Mouse (Mus musculus) neural tube, embryonic 15.5 days (tissue): Measurements from ENCODE around the gene Gm49384. TPM values are rescaled to one million over a fixed set of nuclear protein-coding genes. Genes with fewer than 3 reads are reported as not detected.
"Not testable (repeated sequence)": the region's sequence is repeated elsewhere in the genome, so short reads cannot be mapped to it uniquely, and the experiment has no call there.

Source experiments
- ATAC-seq: fragments of 200-750 bp; cut with Nextera tagmentation; 2 replicates; pipeline ENCODE4 v1.8.0; 2017; ENCODE audit warnings: mild to moderate bottlenecking, moderate TSS enrichment, moderate library complexity; ENCODE audit not compliant: low FRiP score
- H3K27ac ChIP-seq: fragments of 300-500 bp; sonication (generic); replicated peaks from 2 replicates; pipeline ENCODE4 v1.5.1; 2015; ENCODE audit warnings: mild to moderate bottlenecking, inconsistent platforms
- H3K27me3 ChIP-seq: fragments of 300-500 bp; sonication (generic); replicated peaks from 2 replicates; pipeline ENCODE4 v1.6.1; 2015; ENCODE audit warnings: inconsistent platforms
- H3K36me3 ChIP-seq: fragments of 300-500 bp; sonication (generic); 2 replicates; pipeline ENCODE4 v1.6.1; 2015; ENCODE audit warnings: inconsistent platforms
- H3K4me1 ChIP-seq: fragments of 300-500 bp; sonication (generic); 2 replicates; pipeline ENCODE4 v1.6.1; 2015; ENCODE audit warnings: inconsistent platforms
- H3K4me2 ChIP-seq: fragments of 300-500 bp; sonication (generic); 2 replicates; pipeline ENCODE4 v1.6.1; 2015; ENCODE audit warnings: inconsistent platforms, mild to moderate bottlenecking, moderate library complexity
- H3K4me3 ChIP-seq: fragments of 300-500 bp; sonication (generic); replicated peaks from 2 replicates; pipeline ENCODE4 v1.5.1; 2015; ENCODE audit warnings: mild to moderate bottlenecking, inconsistent platforms
- H3K9ac ChIP-seq: fragments of 300-500 bp; sonication (generic); replicated peaks from 2 replicates; pipeline ENCODE4 v1.6.1; 2015; ENCODE audit warnings: mild to moderate bottlenecking, inconsistent platforms
- H3K9me3 ChIP-seq: fragments of 300-500 bp; sonication (generic); replicated peaks from 2 replicates; pipeline ENCODE4 v1.6.1; 2016; ENCODE audit warnings: inconsistent platforms
- WGBS: fragments of 180-500 bp; shearing (Covaris S2); methylation state at CpG from one replicate; pipeline ENCODE4 v1.1.7; 2015; ENCODE audit warnings: mixed read lengths; 5-methylcytosine and 5-hydroxymethylcytosine counted together
- polyA plus RNA-seq: library from polyadenylated mRNA; unstranded; fragments of >200 nt; fragmentation: Nextera tagmentation; extraction: Ambion mirVana; gene quantifications from 2 replicates; pipeline ENCODE4 v1.2.1, GENCODE M21; 2015

Gm49384 gene
- polyA plus RNA-seq, 1 experiment from 2014 or later, result 9.5 TPM

DNA sequence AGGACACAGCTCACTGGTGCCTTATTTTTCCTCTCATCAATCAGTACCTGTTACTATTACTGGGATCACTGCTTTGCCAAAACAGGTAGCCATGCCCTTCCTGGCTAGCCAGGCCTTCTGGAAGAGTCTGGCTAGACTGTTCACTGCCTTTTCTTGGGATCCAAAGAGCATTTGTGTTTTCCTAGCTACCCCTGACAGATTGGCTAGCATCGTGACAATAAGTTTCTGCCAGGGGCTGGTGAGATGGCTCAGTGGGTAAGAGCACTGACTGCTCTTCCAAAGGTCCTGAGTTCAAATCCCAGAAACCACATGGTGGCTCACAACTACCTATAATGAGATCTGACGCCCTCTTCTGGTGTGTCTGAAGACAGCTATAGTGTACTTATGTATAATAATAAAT, 43.4 kb downstream of the Gm49384 start:
- WGBS, result 71% methylated on average over 2 of the region's 2 CpGs
- H3K9ac ChIP-seq, H3K4me2 ChIP-seq, H3K27ac ChIP-seq, H3K9me3 ChIP-seq, H3K27me3 ChIP-seq, ATAC-seq, H3K4me3 ChIP-seq: not testable (repeated sequence)
- Histone ChIP-seq H3K4me1 (peaks cover 13% of the 10 kb centered on the region), H3K36me3 (peaks cover 16% of the 10 kb centered on the region)

DNA sequence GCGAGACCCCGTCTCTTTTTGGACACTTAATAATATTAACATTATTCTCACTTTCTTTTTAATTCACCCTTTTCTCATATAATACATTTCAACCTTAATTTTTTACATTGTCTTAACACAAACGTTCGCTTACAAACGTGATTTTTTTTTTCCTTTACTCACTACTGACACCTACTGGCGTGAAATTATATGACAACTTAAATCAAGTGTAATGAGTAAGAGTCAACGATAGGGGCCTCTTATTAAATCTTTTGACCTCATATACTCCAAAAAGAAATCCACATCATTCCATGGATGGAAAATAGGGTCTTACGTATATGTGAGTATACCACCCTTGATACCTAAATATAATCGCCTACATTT, 44.5 kb downstream of the Gm49384 start:
- H3K27ac ChIP-seq, result 0 out of 2 replicates have a peak overlapping the region, but pooled peaks have one; percentile 58
- peak overlapping the region; percentile 39 for H3K4me2 ChIP-seq
- H3K9ac ChIP-seq, result no peak overlapping the region
- no peaks in the 10 kb centered on the region for H3K9me3 ChIP-seq
- 4% methylated on average over 9 of the region's 9 CpGs for WGBS
- H3K4me1 ChIP-seq, result peaks cover 13% of the 10 kb centered on the region
- H3K27me3 ChIP-seq, result no peaks in the 10 kb centered on the region
- peak overlapping the region; percentile 69; the same call in 1 of the 2 replicates for H3K4me3 ChIP-seq
- peaks cover 16% of the 10 kb centered on the region for H3K36me3 ChIP-seq
- ATAC-seq, result peak; percentile 9; the same call in 1 of the 2 replicates

DNA sequence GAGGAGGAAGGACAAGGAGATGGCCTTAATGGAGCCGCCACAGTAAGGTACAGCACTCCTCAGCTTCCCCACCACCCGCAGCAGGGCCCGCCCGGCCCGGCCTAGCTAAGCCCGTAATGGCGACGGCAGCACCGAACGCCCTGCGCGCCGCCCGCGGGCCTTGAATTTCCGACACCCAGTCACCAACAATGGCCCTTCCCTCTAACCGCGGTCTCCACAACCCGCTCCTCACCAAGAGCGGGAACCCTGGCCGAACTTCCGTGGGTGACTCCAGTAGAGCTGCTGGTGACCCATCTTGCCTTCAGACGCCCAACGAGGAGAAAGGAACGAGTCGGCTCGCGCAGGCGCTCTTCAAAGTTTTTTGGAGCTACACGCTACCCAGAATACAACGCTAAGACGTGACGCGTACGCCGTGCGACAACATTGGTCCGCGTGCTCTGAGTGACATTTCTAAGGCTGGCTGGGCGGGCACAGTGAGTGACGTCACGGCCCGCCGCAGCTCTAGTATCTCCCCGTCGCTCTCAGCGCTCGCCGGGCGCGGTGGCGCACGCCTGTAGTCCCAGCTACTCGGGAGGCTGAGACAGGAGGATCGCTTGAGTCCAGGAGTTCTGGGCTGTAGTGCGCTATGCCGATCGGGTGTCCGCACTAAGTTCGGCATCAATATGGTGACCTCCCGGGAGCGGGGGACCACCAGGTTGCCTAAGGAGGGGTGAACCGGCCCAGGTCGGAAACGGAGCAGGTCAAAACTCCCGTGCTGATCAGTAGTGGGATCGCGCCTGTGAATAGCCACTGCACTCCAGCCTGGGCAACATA, 45.1 kb downstream of the Gm49384 start, which contains the start of gene Rps29:
TSS of gene Rps29 (minus strand) at position 422 of the 813 bp plus-strand sequence.
- not testable (repeated sequence) for H3K27me3 ChIP-seq, H3K9me3 ChIP-seq
- peak within 1 kb of the TSS; percentile 94 for H3K27ac ChIP-seq
- H3K9ac ChIP-seq, result peak within 1 kb of the TSS; percentile 83
- H3K4me2 ChIP-seq, result peak within 1 kb of the TSS; percentile 65
- WGBS, result under 1% methylated on average over 63 of the region's 68 CpGs
- peak; percentile 99 for ATAC-seq
- H3K4me1 ChIP-seq, result peaks cover 13% of the 10 kb centered on the region
- peak within 1 kb of the TSS; percentile 69 for H3K4me3 ChIP-seq
- peaks cover 16% of the 10 kb centered on the region for H3K36me3 ChIP-seq

DNA sequence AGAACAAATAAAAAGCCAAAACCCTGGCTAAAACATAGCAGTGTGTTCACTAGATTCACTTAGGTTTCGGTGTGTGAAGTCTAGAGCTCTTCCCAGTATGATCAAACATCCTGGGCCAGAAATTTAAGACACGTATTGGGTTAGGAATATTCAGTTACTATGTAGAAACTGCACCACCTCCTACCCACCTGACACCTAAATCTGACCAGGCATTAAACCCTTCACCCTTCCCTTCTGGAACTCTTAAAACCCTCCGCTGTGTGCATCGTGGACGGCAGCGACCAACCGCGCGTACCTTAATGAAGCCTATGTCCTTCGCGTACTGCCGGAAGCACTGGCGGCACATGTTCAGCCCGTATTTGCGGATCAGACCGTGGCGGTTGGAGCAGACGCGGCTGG, 45.7 kb downstream of the Gm49384 start:
- peak overlapping the region; percentile 94 for H3K27ac ChIP-seq
- no peak for ATAC-seq
- no peaks in the 10 kb centered on the region for H3K27me3 ChIP-seq
- H3K4me1 ChIP-seq, result peaks cover 13% of the 10 kb centered on the region
- no peaks in the 10 kb centered on the region for H3K9me3 ChIP-seq
- H3K9ac ChIP-seq, result peak overlapping the region; percentile 83
- H3K4me3 ChIP-seq, result peak overlapping the region; percentile 69
- under 1% methylated on average over 19 of the region's 19 CpGs for WGBS
- peaks cover 16% of the 10 kb centered on the region for H3K36me3 ChIP-seq
- peak overlapping the region; percentile 65 for H3K4me2 ChIP-seq

DNA sequence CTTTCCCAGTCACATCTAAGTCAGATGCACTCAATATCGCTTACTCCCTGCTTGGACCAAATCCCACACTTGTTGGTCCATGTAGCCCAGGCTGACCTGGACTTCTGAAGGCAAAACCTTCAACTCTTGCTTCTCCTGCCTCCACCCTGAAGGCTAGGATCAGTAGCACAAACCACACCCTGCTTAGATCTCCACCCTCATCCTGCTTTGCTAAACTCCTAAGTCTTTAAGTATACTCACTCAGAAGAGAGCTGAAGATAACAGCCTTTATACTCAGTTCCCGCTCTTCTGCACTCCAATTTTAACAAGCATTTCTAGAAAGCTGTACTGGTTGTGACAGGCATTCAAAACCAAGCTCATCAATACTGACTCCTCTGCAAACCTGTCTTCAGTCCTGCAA, 47.0 kb downstream of the Gm49384 start:
- no peak for ATAC-seq
- peaks cover 16% of the 10 kb centered on the region for H3K36me3 ChIP-seq
- no peaks in the 10 kb centered on the region for H3K9me3 ChIP-seq
- no peak overlapping the region for H3K4me3 ChIP-seq
- H3K9ac ChIP-seq, result no peak overlapping the region
- H3K27me3 ChIP-seq, result no peaks in the 10 kb centered on the region
- peaks cover 13% of the 10 kb centered on the region for H3K4me1 ChIP-seq
- 96% methylated on average over 2 of the region's 2 CpGs for WGBS
- H3K4me2 ChIP-seq, result peak overlapping the region; percentile 65; the same call in 1 of the 2 replicates
- H3K27ac ChIP-seq, result no peak overlapping the region

DNA sequence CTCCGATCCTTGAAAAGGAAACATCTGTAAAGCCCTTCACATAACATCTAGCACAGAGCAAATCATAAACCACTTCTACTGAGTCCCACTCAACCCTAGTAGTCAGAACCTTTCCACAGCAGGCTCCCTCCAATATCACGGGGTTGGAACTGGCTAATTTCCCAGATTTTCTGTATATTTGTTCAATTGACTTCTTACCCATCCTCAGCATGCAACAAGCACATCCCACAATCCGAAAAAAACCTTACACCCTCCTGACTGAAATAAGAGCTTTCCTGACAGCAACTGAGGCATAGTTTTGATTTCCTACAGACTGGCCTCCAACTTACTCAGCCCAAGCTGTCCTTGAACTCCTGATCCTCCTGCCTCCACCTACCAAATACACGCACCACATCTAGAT, 47.6 kb downstream of the Gm49384 start:
- no peak overlapping the region for H3K4me2 ChIP-seq
- no peaks in the 10 kb centered on the region for H3K9me3 ChIP-seq
- 87% methylated on average over 4 of the region's 4 CpGs for WGBS
- H3K36me3 ChIP-seq, result peaks cover 16% of the 10 kb centered on the region
- H3K27ac ChIP-seq, result no peak overlapping the region
- no peak overlapping the region for H3K9ac ChIP-seq
- H3K4me3 ChIP-seq, result no peak overlapping the region
- no peak for ATAC-seq
- no peaks in the 10 kb centered on the region for H3K27me3 ChIP-seq
- H3K4me1 ChIP-seq, result peaks cover 13% of the 10 kb centered on the region

DNA sequence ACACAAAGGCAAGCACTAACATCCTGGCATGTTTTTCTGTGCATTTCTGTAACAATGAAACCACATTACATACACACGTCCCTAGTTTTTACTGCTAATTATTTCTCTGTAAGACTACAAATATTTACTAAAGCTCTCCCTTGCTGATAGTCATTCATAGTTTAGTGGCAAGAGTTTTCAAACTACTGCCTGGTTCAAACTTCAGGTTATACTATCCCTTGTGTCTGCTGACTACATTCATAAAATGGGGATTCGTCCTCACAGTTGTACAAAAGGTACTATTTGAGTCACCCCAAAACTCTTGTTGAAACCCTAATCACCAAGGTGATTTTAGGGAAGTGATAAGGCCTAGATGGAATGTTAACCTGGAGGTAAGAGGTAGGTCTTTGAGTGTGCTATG, 48.1 kb downstream of the Gm49384 start:
- no peak for ATAC-seq
- WGBS, result 90% methylated on average over 2 of the region's 2 CpGs
- Histone ChIP-seq H3K9ac (no peak overlapping the region), H3K27ac (no peak overlapping the region), H3K9me3 (no peaks in the 10 kb centered on the region), H3K4me2 (no peak overlapping the region), H3K4me1 (peaks cover 13% of the 10 kb centered on the region), H3K36me3 (peaks cover 16% of the 10 kb centered on the region), H3K27me3 (no peaks in the 10 kb centered on the region), H3K4me3 (no peak overlapping the region)

DNA sequence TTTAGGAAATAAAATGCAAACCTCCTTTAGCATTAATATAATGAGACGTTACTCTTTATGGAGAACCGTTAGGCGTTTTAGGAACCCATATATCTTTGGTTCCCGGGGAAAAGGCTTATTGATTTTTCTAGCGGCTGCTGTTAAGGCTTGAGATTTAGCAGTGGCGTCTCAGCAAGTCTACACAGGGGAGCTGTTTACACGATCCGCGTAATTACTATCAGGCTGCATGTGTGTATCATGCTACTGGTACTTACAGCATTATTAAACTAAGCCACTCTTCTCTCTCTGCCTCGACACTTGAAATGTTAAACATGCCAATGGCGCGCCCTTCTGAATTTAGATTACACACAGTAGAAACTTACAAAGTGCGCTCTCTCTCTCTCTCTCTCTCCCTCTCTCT, 54.0 kb downstream of the Gm49384 start:
- Histone ChIP-seq H3K4me1 (peaks cover 8% of the 10 kb centered on the region), H3K4me2 (peak overlapping the region; percentile 43), H3K27me3 (no peaks in the 10 kb centered on the region), H3K9me3 (no peaks in the 10 kb centered on the region), H3K27ac (peak overlapping the region; percentile 77), H3K9ac (no peak overlapping the region), H3K4me3 (peak overlapping the region; percentile 12), H3K36me3 (no peaks in the 10 kb centered on the region)
- 37% methylated on average over 13 of the region's 13 CpGs for WGBS
- ATAC-seq, result peak; percentile 83

DNA sequence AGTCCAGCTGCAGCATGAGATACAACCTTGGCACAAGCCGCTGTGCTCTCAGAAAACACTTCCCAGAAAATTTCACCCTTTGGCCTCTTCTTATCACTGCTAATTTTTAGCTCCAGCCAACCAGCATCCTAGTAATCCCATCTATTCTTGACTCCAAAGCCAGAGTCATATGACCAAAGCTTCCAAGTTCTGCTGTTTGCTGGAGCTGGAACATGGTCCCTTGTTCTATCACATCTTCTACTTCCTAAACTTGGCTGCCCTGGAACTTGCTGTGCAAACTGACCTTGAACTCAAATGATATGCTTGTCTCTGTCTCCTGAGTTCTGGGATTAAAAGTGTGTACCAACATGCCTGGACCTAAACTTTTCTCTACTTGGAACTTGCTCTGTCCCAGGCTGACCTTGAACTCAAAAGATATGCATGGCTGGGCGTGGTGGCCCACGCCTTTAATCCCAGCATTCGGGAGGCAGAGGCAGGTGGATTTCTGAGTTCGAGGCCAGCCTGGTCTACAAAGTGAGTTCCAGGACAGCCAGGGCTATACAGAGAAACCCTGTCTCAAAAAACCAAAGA, 56.8 kb downstream of the Gm49384 start:
- H3K27me3 ChIP-seq, result no peaks in the 10 kb centered on the region
- 91% methylated on average over 5 of the region's 5 CpGs for WGBS
- H3K4me2 ChIP-seq, result no peak overlapping the region
- no peak overlapping the region for H3K9ac ChIP-seq
- no peaks in the 10 kb centered on the region for H3K36me3 ChIP-seq
- peaks cover 8% of the 10 kb centered on the region for H3K4me1 ChIP-seq
- no peaks in the 10 kb centered on the region for H3K9me3 ChIP-seq
- H3K4me3 ChIP-seq, result no peak overlapping the region
- no peak for ATAC-seq
- H3K27ac ChIP-seq, result no peak overlapping the region

DNA sequence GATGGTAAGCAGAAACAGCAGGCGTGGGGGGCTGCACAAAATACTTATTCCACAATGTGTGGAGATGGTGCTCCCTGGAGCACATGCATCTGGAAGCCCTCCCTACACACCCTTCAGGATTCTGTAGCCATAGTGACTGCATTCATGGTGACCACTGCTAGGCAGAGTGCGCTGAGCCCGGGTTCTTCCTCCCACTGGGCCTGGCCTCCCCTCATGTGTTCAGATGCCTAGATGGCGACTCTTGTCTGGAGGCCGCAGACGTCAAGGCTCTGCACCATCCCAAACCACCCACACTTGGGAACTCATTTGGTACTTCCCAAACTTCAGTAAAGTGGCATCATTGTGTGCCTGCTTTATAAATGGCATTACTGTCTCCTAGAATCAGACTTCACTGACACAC, 60.6 kb downstream of the Gm49384 start:
- no peak overlapping the region for H3K4me2 ChIP-seq
- H3K27me3 ChIP-seq, result no peaks in the 10 kb centered on the region
- peaks cover 4% of the 10 kb centered on the region; the same call in 1 of the 2 replicates for H3K4me1 ChIP-seq
- no peak overlapping the region for H3K4me3 ChIP-seq
- H3K9ac ChIP-seq, result no peak overlapping the region
- ATAC-seq, result no peak
- H3K36me3 ChIP-seq, result no peaks in the 10 kb centered on the region
- no peaks in the 10 kb centered on the region for H3K9me3 ChIP-seq
- WGBS, result 77% methylated on average over 6 of the region's 6 CpGs
- no peak overlapping the region for H3K27ac ChIP-seq

DNA sequence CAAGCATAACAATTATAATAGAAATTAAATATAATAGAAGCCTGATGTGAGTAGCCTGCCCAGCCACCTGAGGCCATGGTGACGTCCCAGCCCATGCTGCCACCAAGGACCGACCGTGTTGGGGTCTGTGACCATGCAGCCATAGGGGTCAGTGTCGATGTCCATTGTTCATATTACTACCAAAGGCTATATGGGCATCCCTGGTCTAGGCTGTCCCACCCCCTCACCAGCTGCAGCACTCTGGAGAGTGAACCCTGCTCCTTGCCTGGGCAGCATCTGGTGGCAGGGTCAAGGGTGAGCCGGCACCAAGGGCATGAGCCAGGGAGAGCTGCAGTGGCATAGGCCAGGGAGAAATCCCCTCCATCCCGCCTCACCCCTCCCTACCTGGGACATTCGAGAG, 64.2 kb downstream of the Gm49384 start:
- Histone ChIP-seq H3K4me1 (no peaks in the 10 kb centered on the region), H3K4me3 (no peak overlapping the region), H3K9ac (no peak overlapping the region), H3K27me3 (no peaks in the 10 kb centered on the region), H3K4me2 (no peak overlapping the region), H3K9me3 (no peaks in the 10 kb centered on the region), H3K27ac (no peak overlapping the region), H3K36me3 (no peaks in the 10 kb centered on the region)
- ATAC-seq, result no peak
- WGBS, result 92% methylated on average over 7 of the region's 7 CpGs
